Mouse (Mus musculus) left cerebral cortex, postnatal 25 days (tissue): ENCODE data around the gene Gins2. TPM values are rescaled to one million over a fixed set of nuclear protein-coding genes. Genes with fewer than 3 reads are reported as not detected.

ENCODE experiments used
- DNase-seq, 2 experiments: peaks; one replicate each; pipeline ENCODE4 v3.0.0; 2022; ENCODE audit warnings: low spot score in 2 of 2, mixed read lengths in 1 of 2
- intact Hi-C: fragments of 180-260 bp; cut with DNase I; formaldehyde crosslinking; loops from one replicate; pipeline ENCODE4 v1.15.1; 2025
- total RNA-seq, 2 experiments: library from RNA; stranded (reverse); gene quantifications; 2 replicates each; pipeline ENCODE4 v1.2.3; 2021

Gins2 gene
- total RNA-seq, 2 experiments from 2014 or later, result 1.6 to 1.8 TPM

DNA sequence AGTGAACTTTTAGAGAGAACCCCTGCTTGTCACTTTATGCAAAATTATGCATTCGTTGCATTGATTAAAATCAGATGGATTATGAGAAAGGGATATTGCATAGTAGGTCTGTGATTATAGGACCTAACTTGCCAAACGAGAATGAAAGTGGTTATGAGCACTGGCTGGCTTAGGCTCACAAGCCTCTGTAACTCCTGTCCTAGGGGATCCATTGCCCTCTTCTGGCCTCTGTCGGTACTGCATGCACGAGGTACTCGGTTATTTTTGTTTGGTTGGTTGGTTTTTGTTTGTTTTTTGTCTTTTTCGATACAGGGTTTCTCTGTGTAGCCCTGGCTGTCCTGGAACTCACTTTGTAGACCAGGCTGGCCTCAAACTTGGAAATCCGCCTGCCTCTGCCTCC lies 18.8 kb upstream of the Gins2 start:
- DNase-seq, result peak; percentile 74 to 76
- intact Hi-C loops, result loop anchor here (5.0 kb wide), 1 partner anchor 431 kb away; the partner anchor contains the start of gene Fam92b

DNA sequence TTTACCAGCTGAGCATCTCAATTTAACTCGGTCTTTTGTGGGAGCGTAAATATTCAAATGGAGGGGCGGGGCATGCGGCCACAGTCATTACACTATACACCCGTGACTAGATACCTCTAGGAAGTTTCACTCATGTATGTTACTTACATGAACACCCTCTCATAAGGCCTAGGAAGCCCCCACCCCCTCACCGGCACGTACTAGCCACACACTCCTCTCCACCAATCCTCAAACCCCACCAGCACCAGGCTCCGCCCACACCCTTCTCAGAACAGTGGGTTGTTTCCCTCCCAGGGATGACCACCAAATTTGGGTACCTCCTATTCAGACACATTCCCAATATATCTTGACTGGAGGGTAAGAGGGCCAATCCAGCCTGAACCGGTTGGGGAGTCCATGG lies 18.4 kb upstream of the Gins2 start:
- intact Hi-C loops, result loop anchor here (5.0 kb wide), 1 partner anchor 430 kb away; the partner anchor contains the start of gene Fam92b

DNA sequence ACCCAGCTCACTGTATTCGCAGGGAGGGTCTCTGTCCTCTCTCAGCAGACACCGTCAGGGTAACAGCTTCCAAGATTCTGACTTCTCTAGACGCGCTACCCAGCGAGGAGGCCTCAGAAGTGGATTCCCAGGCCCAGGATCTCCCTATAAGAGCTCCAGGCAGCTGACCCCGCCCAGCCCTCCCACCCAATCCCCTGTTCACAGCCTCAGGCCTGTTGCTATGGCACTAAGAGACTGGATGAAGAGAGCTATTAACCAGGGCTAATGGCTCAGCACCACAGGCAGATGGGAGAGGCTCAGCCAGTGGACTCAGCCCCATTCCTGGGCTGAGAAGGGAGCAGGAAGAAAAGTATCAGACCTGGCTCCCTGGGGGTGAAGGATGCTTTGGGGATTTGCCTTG lies 13.6 kb upstream of the Gins2 start:
- intact Hi-C loops, result no loop called here
- no peak for DNase-seq

More for the DNA sequence above, 18.4 kb upstream of the Gins2 start:
- DNase-seq, result no peak

DNA sequence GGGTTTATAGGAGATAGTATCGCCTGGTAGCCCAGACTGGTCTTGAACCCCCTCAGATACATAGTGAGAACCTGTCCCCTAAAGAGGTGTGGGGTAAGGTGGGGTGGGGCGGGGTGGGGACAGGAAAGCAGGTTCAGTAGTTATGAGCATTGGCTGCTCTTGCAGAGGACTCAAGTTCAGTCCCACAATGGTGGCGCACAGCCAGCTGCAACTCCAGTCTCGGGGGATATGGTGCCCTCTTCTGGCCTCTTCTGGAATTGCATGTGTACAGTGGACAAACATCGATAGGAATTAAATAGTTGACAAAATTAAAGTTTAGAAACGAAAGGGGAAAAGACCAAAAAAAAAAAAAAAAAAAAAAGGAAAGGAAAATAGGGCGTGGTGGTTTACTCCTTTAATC lies 10.4 kb upstream of the Gins2 start:
- DNase-seq, result peak; percentile 70 to 78
- intact Hi-C loops, result loop anchor here (5.0 kb wide), 2 partner anchors 297 to 312 kb away; no protein-coding TSS in a partner anchor

DNA sequence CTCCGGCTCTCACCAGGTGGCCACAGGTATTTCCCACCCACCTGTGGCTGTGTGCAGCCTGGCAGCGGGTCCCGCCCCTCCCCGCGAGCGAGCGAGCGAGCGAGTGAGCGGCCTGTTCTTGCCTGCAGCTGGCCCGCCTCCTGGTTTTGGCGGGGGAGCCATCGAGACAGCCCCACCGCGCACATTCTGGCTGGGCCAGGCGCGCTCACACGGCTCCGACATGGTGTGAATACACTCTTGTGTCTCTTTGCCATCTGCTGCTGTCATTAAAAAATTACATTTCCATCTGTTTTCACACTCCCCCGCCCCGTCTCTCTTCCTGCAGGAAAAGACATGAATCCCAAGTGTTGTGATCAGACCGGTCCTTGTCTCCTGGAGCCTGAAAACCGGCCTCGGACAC lies 9.5 kb upstream of the Gins2 start:
- DNase-seq, result peak; percentile 85 to 95
- intact Hi-C loops, result loop anchor here (1.0 to 5.0 kb wide), 4 partner anchors 62 to 333 kb away; no protein-coding TSS in a partner anchor

DNA sequence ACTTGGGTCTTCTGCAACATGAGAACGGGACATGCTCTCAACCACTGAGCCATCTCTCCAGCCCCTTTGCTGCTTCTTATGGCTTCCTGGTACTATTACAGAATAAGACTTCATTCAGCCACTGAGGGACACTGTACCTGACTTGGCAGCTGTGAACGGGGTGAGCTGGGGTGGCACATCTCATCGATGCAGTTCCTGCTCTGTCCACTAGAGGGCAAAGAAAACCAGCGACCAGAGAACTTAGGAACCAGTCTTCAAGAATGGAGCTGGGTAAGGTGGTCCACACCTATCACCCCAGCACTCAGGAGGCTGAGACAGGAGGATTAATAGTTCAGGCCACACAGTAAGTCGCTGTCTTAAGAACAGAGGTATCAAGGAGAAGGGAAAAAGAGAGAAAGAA lies 6.9 kb upstream of the Gins2 start:
- DNase-seq, result no peak
- intact Hi-C loops, result loop anchor here (5.0 kb wide), 2 partner anchors 294 to 309 kb away; no protein-coding TSS in a partner anchor

DNA sequence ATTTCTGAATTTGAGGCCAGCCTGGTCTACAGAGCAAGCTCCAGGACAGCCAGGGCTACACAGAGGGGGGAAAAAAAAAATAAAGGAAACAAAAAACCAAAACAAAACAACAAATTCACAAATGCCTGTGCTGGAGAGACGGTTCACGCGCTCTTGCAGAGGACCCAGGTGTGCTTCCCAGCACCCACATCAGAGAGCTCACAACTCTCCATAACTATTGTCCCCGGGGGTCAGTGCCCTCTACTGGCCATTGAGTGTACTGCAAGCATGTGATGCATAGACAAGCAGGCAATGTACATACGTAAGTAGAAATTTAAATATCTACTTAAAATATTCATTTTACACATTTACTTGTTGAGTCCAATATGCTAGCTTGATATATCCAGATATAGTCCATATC lies 5.5 kb upstream of the Gins2 start:
- intact Hi-C loops, result no loop called here
- DNase-seq, result no peak

DNA sequence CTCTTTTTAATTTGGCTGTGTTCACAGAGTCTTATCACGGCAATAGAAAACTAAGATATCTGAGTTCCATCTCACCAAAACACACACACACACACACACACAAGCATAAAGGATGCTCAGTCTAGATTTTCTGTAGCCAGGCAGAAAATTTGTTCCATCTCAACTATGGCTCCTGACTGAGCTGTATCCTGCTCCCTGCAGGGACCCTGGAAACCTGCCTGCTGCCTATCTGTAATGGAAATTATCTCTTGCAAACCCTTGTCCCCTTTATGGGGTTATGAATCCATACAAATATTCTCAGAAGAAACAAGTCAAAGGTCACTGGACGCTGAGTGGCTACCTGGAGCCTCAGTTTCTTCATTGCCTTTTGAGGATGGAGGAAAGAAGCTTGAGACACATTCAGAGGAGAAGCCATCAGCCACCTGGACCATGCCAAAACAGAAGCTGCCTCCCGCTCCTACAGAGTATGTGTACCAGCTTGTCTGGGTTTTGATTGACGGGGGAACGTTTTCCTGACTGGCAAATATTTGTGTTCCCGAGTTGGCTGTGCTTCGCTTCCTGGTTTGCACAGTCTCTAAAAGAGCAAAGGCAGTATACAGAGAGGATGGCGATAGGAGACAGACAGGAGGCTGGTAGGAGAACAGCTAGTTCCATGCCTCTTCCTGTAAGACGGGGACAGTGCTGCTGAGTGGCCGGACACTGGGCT lies 2.6 kb upstream of the Gins2 start:
- intact Hi-C loops, result no loop called here
- DNase-seq, result no peak

DNA sequence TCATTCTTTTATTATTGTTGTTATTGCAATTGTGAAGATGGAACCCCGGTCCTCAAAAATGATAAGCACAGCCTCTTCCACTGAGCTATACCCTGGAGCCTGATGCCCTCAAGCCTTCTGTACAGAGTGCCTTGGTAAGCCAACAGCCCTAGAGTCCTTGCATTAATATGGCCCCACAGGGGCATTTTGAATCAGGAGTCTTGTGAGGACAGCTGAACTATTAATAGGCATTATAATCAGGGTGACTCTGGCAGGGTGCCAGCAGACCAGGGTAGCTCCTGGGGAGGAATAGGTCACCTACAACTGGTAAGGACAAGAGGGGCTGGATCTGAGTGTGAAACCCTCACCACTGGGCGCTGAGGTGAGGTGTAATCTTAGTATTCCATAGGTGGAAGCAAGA lies 817 bp upstream of the Gins2 start:
- DNase-seq, result no peak
- intact Hi-C loops, result no loop called here

DNA sequence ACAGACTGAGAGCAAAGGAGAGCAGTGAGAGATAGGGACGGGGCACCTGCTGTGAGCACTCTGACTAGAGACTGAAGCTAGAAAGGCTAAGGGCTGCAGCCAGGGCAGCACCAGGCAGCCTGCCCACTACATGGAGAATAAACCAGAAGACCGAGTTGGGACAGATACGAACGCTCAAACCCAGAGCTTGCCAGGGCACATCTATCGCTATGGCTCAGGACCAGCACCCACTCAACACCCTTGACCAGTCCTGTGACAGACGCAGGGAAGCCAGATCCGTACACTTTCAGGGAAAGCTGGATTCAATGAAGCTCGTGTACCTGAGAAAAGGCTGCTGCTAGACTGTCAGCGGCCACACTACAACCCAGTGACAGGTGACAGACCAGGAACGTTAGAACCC lies 3.6 kb downstream of the Gins2 start:
- no peak for DNase-seq
- intact Hi-C loops, result no loop called here

DNA sequence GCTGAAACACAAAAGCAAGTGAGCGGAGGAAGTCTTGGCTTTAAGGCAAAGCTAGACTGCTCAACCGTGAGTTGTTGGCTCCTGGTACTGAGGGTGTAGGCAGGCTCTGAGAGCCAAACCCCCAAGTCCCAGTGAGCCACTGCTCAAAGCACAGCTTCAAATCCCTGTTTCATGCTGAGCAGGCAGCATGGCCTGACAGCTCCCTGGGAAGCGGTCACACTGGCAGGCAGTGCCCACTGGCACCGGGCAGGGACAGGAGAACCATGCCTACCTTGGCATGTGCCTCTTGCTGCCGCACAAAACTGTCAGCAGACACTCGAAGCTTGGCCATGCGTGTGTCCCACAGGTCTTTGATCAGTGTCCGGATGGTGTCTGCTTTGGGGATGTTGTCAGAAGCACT lies 7.3 kb downstream of the Gins2 start:
- DNase-seq, result no peak
- intact Hi-C loops, result no loop called here

DNA sequence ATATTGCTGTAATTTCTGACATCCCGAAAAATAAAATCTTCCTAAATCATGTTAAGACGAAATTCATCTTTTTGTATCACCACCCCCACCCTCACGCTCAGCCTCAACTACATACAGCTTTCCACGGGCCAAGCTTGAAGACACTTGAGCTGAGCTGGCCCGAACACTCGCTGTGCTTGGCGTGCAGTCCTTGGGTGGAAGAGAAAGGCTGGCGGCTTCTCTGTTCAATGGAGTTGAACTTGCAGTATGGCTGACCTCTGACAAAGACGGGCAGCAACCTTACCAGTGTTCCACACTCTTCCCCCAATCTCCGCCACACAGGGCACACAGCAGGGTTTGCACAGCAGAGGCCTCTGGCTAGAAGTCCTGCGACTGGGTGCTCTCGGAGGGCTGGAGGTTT lies 7.8 kb downstream of the Gins2 start:
- intact Hi-C loops, result no loop called here
- no peak for DNase-seq

DNA sequence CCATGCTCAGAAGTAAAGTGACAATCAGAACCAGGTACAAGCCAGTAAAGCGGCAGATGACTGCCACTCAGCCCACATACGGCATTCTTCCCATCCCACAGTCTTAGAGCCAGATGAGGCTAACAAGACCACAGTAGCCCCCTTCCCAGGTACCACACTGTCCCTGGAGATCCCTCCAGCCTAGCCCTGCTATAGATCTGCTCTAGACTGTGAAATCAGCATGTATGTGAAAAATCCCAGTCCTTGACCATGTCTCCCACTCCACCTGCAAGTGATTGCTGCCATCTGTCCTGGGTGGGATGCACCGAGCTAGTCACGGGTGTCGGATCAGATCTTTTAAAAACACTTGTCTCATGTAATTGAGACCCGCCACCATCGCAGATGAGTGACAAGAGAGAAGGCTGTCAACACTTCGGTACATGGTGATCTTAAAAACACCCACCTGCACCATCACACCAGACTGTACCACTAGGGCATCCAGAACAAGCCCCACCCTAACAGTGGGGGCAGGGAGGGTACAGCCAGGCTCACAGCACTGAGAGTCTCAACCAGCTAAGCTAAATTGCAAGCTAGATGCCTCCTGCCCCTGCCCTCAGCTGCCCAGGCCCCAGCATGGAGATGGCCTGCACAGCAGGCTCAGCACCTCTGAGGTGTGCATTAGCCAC lies 8.6 kb downstream of the Gins2 start:
- no peak for DNase-seq
- intact Hi-C loops, result no loop called here

DNA sequence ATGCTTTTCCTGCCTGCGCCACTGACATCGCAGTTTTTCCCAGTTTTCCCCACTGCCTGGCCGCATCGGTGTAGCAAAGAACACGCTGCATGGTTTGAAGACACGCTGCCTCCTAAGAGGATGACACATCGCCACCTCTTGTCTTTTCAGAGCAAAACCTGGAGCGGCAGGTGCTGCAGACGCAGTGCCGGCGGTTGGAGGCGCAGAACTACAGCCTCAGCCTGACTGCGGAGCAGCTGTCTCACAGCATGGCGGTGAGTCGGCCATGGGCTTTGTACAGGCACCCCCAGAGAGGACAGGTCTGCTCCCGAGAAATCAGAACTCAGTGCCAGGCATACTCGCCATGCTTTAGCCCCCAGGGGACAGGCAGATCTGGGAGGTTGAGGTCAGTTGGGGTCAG lies 11.3 kb downstream of the Gins2 start:
- intact Hi-C loops, result no loop called here
- DNase-seq, result no peak

DNA sequence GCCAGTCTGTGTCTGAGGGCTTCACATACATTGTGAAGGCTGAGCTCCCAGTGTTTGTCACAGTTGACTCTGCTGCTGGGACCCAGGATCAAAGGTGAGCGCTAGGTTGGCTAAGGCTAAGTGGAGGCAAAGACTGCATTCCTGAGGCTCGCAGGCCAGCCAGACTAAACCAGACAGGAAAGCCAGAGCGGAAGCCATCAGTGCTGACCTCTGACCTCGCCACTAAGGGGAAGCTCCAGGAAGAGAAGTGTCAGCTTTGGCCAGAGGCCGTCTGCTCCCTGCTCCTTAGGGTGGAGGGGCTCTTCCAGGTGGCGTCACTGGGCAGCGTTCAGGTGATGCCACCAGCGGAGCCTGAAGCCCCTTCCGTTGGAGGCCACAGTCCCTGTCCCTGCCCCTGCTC lies 13.3 kb downstream of the Gins2 start:
- DNase-seq, result no peak
- intact Hi-C loops, result no loop called here

DNA sequence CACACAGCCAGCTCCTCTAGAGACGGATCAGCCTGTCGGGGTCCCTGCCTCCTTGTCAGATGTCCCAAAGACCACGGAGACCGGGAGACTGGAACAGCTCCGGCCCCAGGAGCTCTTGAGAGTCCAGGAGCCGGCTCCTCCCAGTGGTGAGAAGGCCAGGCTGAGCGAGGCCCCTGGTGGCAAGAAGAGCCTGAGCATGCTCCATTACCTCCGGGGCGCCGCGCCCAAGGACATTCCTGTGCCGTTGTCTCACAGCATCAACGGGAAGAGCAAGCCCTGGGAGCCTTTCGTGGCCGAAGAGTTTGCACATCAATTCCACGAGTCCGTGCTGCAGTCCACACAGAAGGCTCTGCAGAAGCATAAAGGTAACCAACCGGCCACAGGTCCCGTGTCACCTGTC lies 14.2 kb downstream of the Gins2 start:
- no peak for DNase-seq
- intact Hi-C loops, result no loop called here

DNA sequence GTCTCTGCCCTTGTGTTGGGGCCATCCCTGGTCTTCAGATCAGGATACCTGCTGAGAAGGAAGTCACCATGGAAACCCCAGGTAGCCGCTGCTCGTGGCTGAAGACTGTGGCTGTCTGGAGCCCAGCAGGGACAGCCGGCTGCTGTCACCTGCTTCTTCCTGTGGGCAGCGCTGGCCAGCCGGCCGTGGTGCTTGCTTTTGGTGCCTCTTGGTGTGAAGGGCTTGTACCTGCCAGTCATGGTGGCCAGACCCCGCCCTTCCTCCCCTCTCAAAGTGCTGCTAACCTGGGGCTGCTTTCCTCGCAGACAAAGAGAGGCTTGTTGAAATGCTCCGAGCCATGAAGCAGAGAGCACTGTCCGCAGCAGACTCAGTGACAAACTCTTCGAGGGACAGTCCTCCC lies 15.2 kb downstream of the Gins2 start:
- intact Hi-C loops, result no loop called here
- DNase-seq, result no peak

DNA sequence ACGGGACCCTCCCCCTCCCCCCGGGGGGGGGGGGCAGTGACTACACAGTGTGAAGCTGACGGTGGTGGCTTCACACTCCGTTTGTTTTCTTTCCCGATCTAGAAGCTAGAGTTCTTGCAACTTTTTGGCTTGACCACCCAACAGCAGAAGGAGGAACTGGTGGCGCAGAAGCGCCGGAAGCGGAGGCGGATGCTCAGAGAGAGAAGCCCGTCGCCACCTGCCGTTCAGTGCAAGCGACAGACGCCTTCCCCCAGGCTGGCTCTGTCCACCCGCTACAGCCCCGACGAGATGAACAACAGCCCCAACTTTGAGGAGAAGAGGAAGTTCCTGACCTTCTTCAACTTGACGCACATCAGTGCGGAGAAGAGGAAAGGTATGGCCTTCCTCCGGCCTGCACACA lies 16.6 kb downstream of the Gins2 start:
- DNase-seq, result peak in 1 of 2 experiments; percentile 77
- intact Hi-C loops, result no loop called here

DNA sequence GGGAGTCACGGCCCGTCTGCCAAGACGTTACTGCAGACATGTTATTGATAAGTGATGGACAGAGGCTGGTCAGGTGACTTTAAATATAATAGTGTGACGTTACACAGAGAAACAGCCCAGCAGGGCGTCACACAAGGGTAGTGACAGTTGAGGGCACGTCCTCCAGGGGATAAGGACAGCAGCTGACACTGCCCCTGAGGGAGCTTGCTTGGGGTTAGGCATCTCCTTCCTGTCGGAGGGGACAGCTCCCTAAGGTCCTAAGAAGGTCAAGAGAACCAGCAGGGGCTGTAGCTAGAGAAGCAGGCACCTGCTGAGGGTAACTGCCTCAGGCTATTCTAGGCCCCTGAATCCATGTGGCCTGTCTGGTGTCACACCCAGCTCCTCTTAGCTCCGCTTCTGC lies 17.5 kb downstream of the Gins2 start:
- intact Hi-C loops, result no loop called here
- DNase-seq, result no peak

DNA sequence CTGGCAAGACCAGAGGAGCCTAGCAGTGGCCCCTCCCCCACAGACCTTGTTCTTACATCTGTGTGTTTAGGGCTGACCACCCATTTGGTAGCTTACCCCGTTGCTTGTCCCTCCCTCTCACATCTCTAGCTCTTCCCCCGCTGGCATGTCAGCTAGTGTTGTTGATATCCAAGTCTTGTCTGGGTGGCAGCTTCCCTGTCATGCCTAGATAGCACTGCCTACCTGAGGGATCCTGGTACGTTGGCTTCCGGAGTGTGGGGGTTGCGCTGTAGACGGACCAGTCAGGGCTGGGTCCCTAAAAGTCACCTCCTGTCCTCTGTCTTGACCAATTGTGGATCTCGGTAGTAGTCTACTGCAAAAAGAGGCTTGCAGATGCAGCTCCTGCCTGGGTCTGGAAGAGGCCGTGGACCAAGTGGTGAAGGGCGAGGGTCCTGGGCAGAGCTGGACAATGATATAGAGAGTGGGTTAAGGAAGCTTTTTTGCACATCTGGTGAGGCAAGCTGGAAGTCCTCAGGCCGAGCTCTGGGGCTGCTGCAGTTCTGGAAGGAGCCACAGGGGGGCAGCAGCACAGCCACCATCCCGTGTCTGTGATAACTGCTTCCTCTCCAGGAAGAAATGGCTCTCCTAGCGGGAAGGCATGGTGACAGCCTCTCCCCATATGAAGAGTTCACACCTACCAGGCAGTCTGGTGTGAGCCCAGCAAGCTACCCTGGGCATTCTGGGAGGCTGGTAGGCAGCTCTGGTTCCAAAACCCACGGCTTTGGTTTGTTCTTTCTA lies 19.0 kb downstream of the Gins2 start:
- intact Hi-C loops, result no loop called here
- peak; percentile 75 to 86 for DNase-seq

DNA sequence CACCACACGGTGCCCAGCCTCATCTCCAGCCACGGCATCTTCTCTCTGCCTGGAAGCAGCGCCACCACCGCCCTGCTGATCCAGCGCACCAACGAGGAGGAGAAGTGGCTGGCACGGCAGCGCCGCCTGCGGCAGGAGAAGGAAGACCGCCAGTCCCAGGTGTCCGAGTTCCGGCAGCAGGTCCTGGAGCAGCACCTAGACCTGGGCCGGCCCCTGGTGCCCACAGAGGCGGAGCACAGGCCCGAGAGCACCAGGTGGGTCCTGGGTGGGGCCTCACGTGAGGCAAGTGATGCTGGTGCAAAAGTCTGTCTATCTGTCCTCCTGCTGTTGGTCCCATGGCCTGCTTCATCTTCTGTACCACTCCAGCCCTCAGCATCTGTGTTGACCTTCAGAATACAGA lies 20.0 kb downstream of the Gins2 start:
- intact Hi-C loops, result no loop called here
- no peak for DNase-seq
